Mouse (Mus musculus) neural tube, embryonic 12.5 days (tissue): Measurements from ENCODE around the gene Chd4. TPM values are rescaled to one million over a fixed set of nuclear protein-coding genes. Genes with fewer than 3 reads are reported as not detected.
A peak's percentile ranks its signal among the peaks of the same experiment; 100 is the strongest.

ENCODE experiments used
- ATAC-seq: fragments of 200-750 bp; cut with Nextera tagmentation; 2 replicates; pipeline ENCODE4 v1.8.0; 2017; ENCODE audit warnings: low read depth, mild to moderate bottlenecking, moderate TSS enrichment, moderate library complexity; ENCODE audit not compliant: low FRiP score
- H3K27ac ChIP-seq: fragments of 300-500 bp; sonication (generic); 2 replicates; pipeline ENCODE4 v1.5.1; 2016
- H3K27me3 ChIP-seq: fragments of 300-500 bp; sonication (generic); replicated peaks from 2 replicates; pipeline ENCODE4 v1.6.1; 2016; ENCODE audit warnings: mild to moderate bottlenecking
- H3K36me3 ChIP-seq: fragments of 300-500 bp; sonication (generic); 2 replicates; pipeline ENCODE4 v1.6.1; 2016; ENCODE audit warnings: mild to moderate bottlenecking
- H3K4me1 ChIP-seq: fragments of 300-500 bp; sonication (generic); 2 replicates; pipeline ENCODE4 v1.6.1; 2016
- H3K4me2 ChIP-seq: fragments of 300-500 bp; sonication (generic); replicated peaks from 2 replicates; pipeline ENCODE4 v1.6.1; 2016; ENCODE audit warnings: mild to moderate bottlenecking
- H3K4me3 ChIP-seq: fragments of 300-500 bp; sonication (generic); 2 replicates; pipeline ENCODE4 v1.5.1; 2016
- H3K9ac ChIP-seq: fragments of 300-500 bp; sonication (generic); 2 replicates; pipeline ENCODE4 v1.6.1; 2016; ENCODE audit warnings: mild to moderate bottlenecking
- H3K9me3 ChIP-seq: fragments of 300-500 bp; sonication (generic); 2 replicates; pipeline ENCODE4 v1.6.1; 2016; ENCODE audit warnings: mild to moderate bottlenecking
- WGBS: fragments of 180-500 bp; shearing (Covaris S2); methylation state at CpG from one replicate; pipeline ENCODE4 v1.1.7; 2016; 5-methylcytosine and 5-hydroxymethylcytosine counted together
- polyA plus RNA-seq: library from polyadenylated mRNA; unstranded; fragments of >200 nt; fragmentation: Nextera tagmentation; extraction: Ambion mirVana; gene quantifications from 2 replicates; pipeline ENCODE4 v1.2.1, GENCODE M21; 2016

The Chd4 gene
- polyA plus RNA-seq, 1 experiment from 2014 or later = 121 TPM

DNA sequence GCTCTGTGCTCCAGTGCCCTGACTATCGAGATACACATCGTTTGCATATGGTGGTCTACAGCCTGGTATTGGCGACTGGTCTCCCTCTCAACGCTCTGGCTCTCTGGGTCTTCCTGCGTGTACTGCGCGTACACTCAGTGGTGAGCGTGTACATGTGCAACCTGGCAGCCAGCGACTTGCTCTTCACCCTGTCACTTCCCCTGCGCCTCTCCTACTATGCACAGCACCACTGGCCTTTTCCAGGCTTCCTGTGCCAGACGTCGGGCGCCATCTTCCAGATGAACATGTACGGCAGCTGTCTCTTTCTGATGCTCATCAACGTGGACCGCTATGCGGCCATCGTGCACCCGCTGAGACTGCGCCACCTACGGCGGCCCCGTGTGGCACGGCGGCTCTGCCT is 14.4 kb upstream of the Chd4 start:
- no peaks in the 10 kb centered on the region for H3K4me1 ChIP-seq
- no peaks in the 10 kb centered on the region for H3K36me3 ChIP-seq
- ATAC-seq = peak; percentile 48
- no peaks in the 10 kb centered on the region for H3K9me3 ChIP-seq
- 28% methylated on average over 25 of the region's 25 CpGs for WGBS
- peak overlapping the region; percentile 65 for H3K9ac ChIP-seq
- peak overlapping the region; percentile 36 for H3K4me3 ChIP-seq
- peak overlapping the region; percentile 80; the same call in 1 of the 2 replicates for H3K27ac ChIP-seq
- H3K4me2 ChIP-seq = peak overlapping the region; percentile 67
- no peaks in the 10 kb centered on the region for H3K27me3 ChIP-seq

DNA sequence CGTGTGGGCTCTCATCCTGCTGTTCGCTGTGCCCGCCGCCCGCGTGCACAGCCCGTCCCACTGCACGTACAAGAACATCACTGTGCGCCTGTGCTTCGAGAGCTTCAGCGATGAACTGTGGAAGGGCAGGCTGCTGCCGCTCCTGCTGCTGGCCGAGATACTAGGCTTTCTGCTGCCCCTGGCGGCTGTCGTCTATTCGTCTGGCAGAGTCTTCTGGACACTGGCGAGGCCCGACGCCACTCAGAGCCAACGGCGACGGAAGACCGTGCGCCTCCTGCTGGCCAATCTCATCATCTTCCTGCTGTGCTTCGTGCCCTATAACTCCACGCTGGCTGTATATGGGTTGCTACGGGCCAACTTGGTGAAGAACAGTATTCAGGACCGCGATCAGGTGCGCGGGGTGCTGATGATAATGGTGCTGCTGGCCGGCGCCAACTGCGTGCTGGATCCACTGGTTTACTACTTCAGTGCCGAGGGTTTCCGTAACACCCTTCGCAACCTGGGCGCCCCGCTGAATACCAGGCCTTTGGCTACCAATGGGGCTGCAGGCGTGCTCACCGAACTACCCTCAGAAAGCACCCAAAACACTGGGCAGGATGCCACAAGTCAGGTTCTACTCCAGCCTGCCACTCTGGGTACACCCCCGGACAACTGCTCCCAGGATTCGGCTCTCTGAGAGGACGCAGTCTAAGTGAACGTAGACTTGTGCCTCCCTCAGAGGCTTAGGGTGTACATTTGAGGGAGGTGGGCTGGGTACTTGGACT is 13.8 kb upstream of the Chd4 start:
- Histone ChIP-seq H3K9me3 (no peaks in the 10 kb centered on the region), H3K27ac (peak overlapping the region; percentile 80; the same call in 1 of the 2 replicates), H3K4me2 (peak overlapping the region; percentile 67), H3K4me3 (peak overlapping the region; percentile 36), H3K36me3 (no peaks in the 10 kb centered on the region), H3K4me1 (no peaks in the 10 kb centered on the region), H3K9ac (peak overlapping the region; percentile 65), H3K27me3 (no peaks in the 10 kb centered on the region)
- 24% methylated on average over 45 of the region's 45 CpGs for WGBS
- ATAC-seq = peak; percentile 88

DNA sequence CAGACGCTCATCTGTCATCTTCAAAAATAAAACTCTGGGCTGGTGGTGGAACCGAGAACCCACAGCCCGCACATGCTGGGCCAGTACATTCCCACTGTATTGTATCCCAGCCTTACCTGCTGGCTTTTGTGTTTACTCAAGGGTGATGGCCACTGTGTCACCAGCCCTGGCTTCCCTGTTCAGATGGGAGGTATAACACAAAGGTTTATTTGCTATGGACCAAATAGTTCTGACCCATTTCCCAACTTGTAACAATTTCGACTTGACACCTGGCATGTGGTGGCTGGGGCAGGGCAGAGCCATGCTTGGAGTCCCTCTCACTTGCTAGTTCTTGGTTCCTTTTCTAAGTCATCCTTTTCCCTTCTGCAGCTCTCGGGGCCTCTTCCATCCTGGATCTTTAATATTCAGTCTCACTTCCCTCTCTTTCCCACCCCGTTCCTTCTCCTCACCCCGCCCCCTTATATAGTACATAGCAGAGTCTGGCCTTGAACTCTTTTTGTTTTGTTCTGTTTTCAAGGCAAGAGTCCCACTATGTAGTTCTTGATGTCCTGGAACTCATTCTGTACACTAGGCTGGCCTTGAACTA is 12.9 kb upstream of the Chd4 start:
- H3K9ac ChIP-seq = no peak overlapping the region
- H3K4me3 ChIP-seq = no peak overlapping the region
- no peaks in the 10 kb centered on the region for H3K36me3 ChIP-seq
- no peaks in the 10 kb centered on the region for H3K27me3 ChIP-seq
- ATAC-seq = no peak
- H3K27ac ChIP-seq = no peak overlapping the region
- H3K4me2 ChIP-seq = no peak overlapping the region
- WGBS = 92% methylated on average over 7 of the region's 7 CpGs
- no peaks in the 10 kb centered on the region for H3K4me1 ChIP-seq
- H3K9me3 ChIP-seq = no peaks in the 10 kb centered on the region

- no peak for ATAC-seq
- H3K27ac ChIP-seq = no peak overlapping the region
- WGBS = 11% methylated on average over 4 of the region's 4 CpGs
Observed at GRCm38 (mm10) chr6:125084424-125084823, 11.4 kb upstream of the Chd4 start.

GRCm38 (mm10) chr6:125087937-125088336 is 7.8 kb upstream of the Chd4 start:
- H3K27ac ChIP-seq = peak overlapping the region; percentile 91; the same call in 1 of the 2 replicates
- H3K4me1 ChIP-seq = peaks cover 22% of the 10 kb centered on the region
- H3K4me2 ChIP-seq = no peak overlapping the region
- no peaks in the 10 kb centered on the region for H3K9me3 ChIP-seq
- H3K4me3 ChIP-seq = no peak overlapping the region
- H3K9ac ChIP-seq = no peak overlapping the region
- no peaks in the 10 kb centered on the region for H3K36me3 ChIP-seq
- 83% methylated on average over 3 of the region's 3 CpGs for WGBS
- ATAC-seq = no peak
- no peaks in the 10 kb centered on the region for H3K27me3 ChIP-seq

More at GRCm38 (mm10) chr6:125084424-125084823, 11.4 kb upstream of the Chd4 start:
- Histone ChIP-seq H3K27me3 (no peaks in the 10 kb centered on the region), H3K4me3 (no peak overlapping the region), H3K9ac (no peak overlapping the region), H3K4me1 (peaks cover 7% of the 10 kb centered on the region), H3K36me3 (no peaks in the 10 kb centered on the region), H3K4me2 (no peak overlapping the region), H3K9me3 (no peaks in the 10 kb centered on the region)

DNA sequence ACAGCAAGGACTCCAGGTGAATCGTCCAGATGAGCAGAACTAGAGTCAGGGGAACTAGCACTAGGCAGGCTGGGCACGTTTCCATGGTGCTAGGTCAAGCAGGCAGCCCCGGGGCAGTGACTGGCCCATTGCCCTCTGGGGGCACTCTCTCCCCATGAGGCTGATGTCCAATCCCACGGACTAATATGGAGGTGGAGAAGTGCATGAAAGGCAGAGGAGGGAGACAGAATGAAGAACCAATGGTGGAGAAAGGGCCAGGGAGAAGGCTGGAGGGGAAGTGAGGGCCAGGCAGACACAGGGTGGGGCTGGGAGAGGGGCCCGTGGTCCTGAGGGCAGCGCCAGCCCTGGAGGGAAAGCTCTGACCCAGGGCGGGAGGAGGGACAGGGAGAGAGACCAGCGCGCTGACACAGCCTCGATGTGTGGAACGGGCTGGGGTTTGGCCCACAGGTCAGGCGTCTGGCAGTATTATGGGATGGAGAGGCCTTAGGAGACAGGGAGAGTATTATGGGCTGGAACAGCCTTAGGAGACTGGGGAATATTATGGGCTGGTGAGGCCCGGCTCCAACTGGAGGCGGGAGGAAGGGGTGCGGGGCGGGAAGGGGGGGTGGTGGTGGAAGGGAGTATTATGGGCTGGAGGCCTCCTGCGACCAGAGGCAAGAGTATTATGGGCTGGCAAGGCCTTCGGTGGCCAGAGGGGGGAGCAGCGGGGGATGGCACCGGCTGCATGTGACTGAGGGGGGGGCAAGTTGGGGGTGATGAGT is 7.0 kb upstream of the Chd4 start:
- H3K27ac ChIP-seq = peak overlapping the region; percentile 91
- H3K4me1 ChIP-seq = peaks cover 22% of the 10 kb centered on the region
- H3K9ac ChIP-seq = no peak overlapping the region
- 1% methylated on average over 20 of the region's 20 CpGs for WGBS
- peak overlapping the region; percentile 59 for H3K4me2 ChIP-seq
- H3K4me3 ChIP-seq = no peak overlapping the region
- no peaks in the 10 kb centered on the region for H3K27me3 ChIP-seq
- H3K36me3 ChIP-seq = no peaks in the 10 kb centered on the region
- peak; percentile 81 for ATAC-seq
- no peaks in the 10 kb centered on the region for H3K9me3 ChIP-seq

DNA sequence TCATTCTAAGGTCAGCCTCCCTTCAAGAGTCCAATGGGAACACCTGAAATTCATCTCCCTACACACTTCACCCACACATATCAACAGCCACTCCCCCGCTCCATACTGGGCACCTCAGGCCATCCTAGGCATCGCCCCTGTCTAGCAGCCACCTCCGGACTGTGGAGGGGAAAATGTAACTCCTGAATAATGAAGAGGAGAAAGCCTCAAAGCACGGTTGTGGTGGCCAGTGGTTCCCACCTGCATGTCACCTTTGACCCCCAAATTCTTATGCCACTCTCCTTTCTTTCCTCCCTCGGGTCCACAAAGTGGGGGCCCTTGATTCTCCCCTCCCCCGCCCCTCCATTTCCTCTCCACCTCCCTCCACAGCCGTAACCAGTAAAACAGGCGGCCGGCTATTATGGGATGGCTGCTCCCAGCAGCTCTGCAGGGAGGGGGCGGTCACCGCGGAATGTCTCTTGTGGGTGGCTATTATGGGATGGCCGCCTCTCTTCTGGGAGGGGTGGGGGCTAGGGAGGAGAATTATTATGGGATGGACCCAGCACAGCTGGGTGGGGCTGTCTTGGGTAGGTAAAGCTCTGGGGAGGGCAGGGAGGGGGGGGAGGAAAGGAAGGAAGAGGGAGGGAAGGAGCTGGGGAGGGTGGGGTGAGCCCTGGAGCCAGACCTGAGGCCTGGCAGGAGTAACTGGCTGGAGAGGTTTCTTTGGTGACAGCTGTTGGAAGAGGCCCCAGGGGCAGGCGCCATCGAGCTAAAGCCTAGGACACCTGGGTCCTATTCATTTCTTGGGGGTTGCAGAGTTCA is 6.1 kb upstream of the Chd4 start:
- no peaks in the 10 kb centered on the region for H3K9me3 ChIP-seq
- peaks cover 22% of the 10 kb centered on the region for H3K4me1 ChIP-seq
- peak; percentile 76 for ATAC-seq
- peak overlapping the region; percentile 59 for H3K4me2 ChIP-seq
- H3K27ac ChIP-seq = peak overlapping the region; percentile 91
- peak overlapping the region; percentile 40 for H3K9ac ChIP-seq
- 4% methylated on average over 15 of the region's 15 CpGs for WGBS
- H3K36me3 ChIP-seq = no peaks in the 10 kb centered on the region
- no peaks in the 10 kb centered on the region for H3K27me3 ChIP-seq
- peak overlapping the region; percentile 15 for H3K4me3 ChIP-seq

DNA sequence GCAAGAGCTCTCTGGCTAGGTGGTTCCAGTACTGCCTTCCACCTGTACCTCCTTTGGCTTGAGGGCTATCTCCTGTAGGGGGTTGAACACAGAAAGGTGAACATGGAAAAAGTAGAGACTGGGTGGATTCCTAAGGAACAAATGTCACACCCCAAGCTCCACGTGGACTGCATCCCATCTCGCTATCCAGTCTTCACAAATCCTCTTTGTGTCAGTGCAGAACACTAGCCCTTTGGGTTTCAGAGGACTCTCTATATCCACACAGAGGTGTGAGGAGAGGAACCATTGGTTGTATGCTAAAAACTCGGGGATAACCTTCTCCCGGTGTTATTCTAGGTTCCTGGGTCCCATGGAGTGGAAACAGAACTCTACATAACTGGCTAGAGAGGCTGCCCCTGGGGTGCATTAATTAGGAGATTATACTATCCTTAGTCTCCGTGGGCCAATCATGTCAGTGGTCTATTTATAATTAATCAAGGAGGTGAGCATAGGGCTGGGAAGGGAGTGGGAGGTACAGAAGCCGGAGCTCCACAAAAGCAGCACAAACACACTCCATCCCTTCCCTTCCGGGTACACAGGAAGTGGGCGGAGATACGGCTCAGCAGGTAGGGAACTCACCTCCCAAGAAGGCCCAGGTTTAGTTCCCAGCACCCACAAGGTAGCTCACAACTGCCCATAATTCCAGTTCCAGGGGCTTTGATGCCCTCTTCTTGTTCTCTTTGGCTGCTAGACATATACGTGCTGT is 5.3 kb upstream of the Chd4 start:
- H3K9ac ChIP-seq = no peak overlapping the region
- peaks cover 22% of the 10 kb centered on the region for H3K4me1 ChIP-seq
- peak overlapping the region; percentile 91 for H3K27ac ChIP-seq
- ATAC-seq = no peak
- H3K27me3 ChIP-seq = no peaks in the 10 kb centered on the region
- H3K9me3 ChIP-seq = no peaks in the 10 kb centered on the region
- no peaks in the 10 kb centered on the region for H3K36me3 ChIP-seq
- peak overlapping the region; percentile 59 for H3K4me2 ChIP-seq
- no peak overlapping the region for H3K4me3 ChIP-seq
- WGBS = 56% methylated on average over 10 of the region's 10 CpGs

DNA sequence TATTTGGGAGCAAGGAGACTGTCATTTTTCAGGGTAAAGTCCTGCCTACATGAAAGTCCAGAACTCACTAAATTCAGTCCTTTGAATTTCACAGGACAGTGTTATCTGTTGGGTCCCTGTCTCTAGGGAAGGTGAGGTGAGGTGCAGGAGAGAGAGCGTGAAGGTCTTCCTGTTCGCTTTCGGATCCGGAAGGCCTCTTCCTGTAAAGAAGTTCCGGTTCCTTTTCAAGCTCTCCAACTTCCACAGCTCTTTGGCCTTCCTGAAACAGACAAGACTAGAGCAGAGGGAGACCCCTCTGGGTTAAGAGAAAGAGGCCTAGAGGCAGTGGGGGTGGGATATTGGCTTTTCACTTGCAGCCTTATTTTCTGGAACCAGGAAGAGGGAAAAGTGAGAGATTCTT is 3.4 kb upstream of the Chd4 start:
- Histone ChIP-seq H3K27me3 (no peaks in the 10 kb centered on the region), H3K4me3 (no peak overlapping the region), H3K9me3 (no peaks in the 10 kb centered on the region), H3K36me3 (no peaks in the 10 kb centered on the region), H3K9ac (no peak overlapping the region), H3K27ac (no peak overlapping the region), H3K4me1 (peaks cover 22% of the 10 kb centered on the region), H3K4me2 (no peak overlapping the region)
- ATAC-seq = no peak
- 89% methylated on average over 5 of the region's 5 CpGs for WGBS

DNA sequence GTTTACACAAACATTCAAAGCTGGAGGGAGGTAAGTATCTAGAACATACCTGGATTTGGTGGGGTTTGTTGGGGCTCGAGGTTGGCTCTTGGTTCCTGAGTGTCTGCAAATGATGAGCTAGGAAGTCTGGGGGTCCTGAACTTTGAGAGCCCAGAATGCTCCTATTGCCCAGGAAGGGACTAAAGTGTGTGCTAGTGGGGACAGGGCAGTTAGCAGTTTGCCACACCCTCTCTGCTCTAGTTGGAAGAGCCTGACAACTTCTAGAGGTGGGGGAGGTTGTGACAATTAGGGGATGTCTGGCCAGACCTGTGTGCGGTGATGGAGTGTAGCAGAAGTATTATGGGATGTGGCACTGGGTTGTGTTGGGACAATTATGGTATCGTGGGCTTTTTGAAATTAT is 938 bp upstream of the Chd4 start:
- 59% methylated on average over 3 of the region's 3 CpGs for WGBS
- peak overlapping the region; percentile 42; the same call in 1 of the 2 replicates for H3K27ac ChIP-seq

DNA sequence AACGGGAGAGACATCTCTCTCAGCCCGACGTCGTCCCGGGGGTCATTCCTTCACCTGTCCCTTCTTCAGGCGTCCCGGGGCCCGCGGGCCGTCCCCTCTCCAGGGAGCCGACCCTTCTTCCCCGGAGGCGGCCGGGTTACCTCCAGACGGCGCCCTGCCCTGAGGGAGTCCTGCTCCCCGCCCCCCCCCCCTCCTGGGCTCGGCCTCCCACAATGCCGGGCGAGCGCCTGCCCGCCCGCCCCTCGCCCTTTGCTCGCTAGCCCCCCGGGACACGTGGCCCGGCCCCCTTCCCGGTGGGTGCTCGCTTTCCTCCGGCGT is 457 bp downstream of the Chd4 start:
- Histone ChIP-seq H3K9me3 (no peaks in the 10 kb centered on the region), H3K36me3 (peaks cover 31% of the 10 kb centered on the region), H3K4me1 (peaks cover 31% of the 10 kb centered on the region), H3K4me3 (peak overlapping the region; percentile 99), H3K27ac (peak overlapping the region; percentile 91), H3K4me2 (peak overlapping the region; percentile 65), H3K9ac (peak overlapping the region; percentile 97), H3K27me3 (no peaks in the 10 kb centered on the region)
- under 1% methylated on average over 31 of the region's 32 CpGs for WGBS
- no peak; the same call in 1 of the 2 replicates for ATAC-seq

More for the DNA sequence above, 938 bp upstream of the Chd4 start:
- no peak for ATAC-seq
- Histone ChIP-seq H3K9me3 (no peaks in the 10 kb centered on the region), H3K9ac (no peak overlapping the region), H3K4me1 (peaks cover 33% of the 10 kb centered on the region), H3K4me3 (no peak overlapping the region), H3K36me3 (peaks cover 17% of the 10 kb centered on the region; the same call in 1 of the 2 replicates), H3K27me3 (no peaks in the 10 kb centered on the region), H3K4me2 (no peak overlapping the region)
